Mouse (Mus musculus): Measurements from ENCODE around the gene Efcab6.

GRCm38 (mm10) chr15:83934816-83935215 lies 130.4 kb downstream of the Efcab6 start:
- no peak for TF ChIP-seq TAL1 (IDR thresholded peaks at IDR 0.05; ENCODE audit: low read length)
- no peak for TF ChIP-seq GATA1 (IDR thresholded peaks at IDR 0.05; ENCODE audit: low read length)

All from erythroblast, embryonic 14.5 days (primary cell).